Mouse (Mus musculus) layer of hippocampus, adult 9-10 months (tissue): ENCODE data around the gene Zfp428.

ENCODE experiments used
- DNase-seq: peaks from one replicate; pipeline ENCODE4 v3.0.0; 2022; ENCODE audit warnings: low spot score

Gene Zfp428

GRCm38 (mm10) chr7:24551985-24552759 lies 45.4 kb downstream of the Zfp428 start:
- no peak for DNase-seq

GRCm38 (mm10) chr7:24555786-24556185 lies 49.0 kb downstream of the Zfp428 start:
- no peak for DNase-seq

GRCm38 (mm10) chr7:24561450-24561849 lies 54.6 kb downstream of the Zfp428 start:
- DNase-seq = no peak

- DNase-seq = no peak
Observed at GRCm38 (mm10) chr7:24563191-24563836, 56.5 kb downstream of the Zfp428 start.

GRCm38 (mm10) chr7:24563837-24564206 lies 57.0 kb downstream of the Zfp428 start:
- no peak for DNase-seq

GRCm38 (mm10) chr7:24564607-24565265 lies 57.9 kb downstream of the Zfp428 start:
- no peak for DNase-seq
